Mouse (Mus musculus) urinary bladder, postnatal 25 days (tissue): ENCODE measurements at regions not wholly inside any gene's neighbourhood (a gene's known extent, or its start where the extent isn't known, plus 50 kb on each side); places are given as distances from the start of the nearest gene placed in this dataset.
A peak's percentile ranks its signal among the peaks of the same experiment; 100 is the strongest.

Experiments used
- DNase-seq: peaks from one replicate; pipeline ENCODE4 v3.0.0; 2022; ENCODE audit warnings: low spot score

DNA sequence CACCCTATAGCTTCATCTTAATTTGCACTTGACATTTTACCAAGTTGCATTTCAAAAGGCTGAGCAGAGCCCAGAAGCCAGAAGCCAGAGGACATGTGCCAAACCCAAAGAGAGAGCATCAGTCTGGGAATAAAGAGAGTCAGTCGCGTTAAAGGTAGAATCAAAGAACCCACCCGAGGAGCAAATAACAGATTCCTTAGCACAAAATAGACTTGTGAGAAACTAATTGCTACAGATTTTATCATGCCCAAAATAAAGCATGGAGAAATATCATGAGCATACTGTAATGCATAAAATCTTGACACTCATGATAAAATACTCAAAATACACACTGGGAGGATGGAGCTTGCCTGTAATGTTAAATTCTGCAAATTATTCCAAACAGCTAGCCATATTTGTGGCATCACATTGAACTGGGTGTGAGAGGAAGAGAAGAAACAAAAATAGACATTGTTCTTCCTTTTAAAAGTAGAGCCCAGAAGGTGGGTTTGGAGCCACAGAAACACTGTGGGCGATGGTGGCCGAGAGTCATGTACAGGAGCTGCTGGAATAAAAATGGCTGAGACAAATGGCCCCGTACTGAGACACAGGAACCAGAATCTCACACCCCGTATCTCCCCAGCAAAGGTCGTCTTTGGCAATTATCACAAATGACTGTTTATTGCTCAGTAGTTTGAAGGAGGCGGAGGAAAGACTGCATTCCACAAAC is 317.2 kb downstream of the Klf6 start:
- DNase-seq, result no peak

DNA sequence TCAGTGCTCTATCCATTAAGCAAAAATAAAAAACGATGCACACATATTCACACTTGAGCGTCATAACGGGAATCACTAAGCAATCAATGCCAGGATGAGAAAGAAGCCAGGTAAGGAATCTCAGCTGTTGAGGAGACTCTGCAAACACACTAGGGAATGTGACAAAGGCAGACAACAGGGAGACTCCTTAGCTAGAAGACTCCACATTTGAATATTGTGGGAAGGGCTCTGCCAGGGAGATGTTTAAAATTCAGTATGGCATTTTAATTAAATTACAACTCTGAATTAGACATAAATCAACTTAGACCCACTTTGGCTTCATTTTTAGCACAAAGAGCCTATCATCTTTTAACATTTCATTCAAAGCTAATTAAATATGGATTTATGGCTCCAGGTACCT is 327.9 kb downstream of the Klf6 start:
- no peak for DNase-seq

DNA sequence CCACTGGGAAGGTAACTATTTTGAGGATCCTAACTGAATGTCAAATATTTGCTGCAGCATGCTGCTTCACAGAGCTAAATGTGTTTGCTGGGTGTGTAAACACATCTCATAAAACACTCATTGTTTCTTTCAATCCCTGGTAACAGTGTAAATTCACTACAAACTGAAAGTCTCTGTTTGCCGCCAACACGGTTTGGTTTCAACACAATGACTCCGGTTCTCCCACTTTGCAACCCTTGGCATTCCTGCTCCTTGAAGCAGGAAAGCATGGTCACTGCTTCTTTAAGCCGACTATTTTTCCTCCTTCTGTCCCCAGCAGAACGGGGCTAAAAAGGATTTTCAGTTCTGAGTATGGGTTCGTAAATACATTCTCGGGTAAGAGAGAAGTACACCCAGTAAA is 328.3 kb downstream of the Klf6 start:
- DNase-seq, result no peak

DNA sequence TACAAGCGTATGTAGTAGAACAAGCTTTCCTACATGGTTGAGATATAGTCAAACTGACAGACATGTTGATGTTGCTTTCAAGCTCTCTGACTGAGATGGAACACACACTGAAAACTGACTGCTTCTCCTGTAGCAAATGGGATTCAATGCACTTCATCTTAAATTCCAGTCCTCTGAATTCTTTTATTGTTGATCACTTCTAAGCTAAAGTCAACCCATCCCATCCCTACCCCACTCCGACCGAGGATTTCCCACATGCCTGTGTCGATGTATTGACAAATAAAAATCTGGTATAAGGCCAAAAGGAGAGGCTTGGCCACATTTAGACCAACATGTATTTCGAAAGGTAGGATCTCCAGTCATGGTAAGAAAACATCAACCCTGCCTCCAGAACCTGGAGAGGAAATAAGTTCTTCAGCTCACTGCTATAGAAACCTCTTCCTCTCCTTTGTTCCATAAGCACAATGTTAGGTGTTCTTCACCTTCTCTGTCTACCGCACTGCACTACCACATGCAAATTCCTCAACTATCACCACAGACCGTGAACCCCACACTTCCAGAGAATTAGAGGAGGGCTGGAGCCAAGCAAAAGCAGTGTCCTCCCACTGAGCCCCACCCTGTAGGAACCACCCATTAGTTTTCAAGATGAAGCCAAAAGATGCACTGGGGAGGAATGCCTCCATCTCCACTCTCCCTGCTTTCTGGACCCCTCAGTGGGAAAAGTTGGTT is 330.1 kb downstream of the Klf6 start:
- DNase-seq, result peak; percentile 8

DNA sequence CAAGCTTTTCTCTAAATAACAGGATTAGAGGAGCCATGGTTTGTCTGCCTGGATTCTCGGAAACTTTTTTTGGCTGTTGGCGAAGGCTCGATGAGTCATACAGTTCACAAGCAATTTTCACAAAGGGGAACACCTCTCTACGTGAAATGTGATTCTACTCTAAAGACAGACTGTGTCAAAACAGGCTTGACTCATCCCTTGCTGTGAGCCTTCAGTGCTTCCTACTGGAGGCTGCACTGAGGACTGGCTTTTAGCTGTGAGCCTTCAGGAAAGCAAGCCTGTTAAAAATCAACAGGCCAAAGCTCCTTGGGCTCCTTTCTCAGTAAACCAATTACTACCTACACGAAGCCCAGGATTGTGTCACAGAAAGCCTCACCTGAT is 330.6 kb downstream of the Klf6 start:
- no peak for DNase-seq

DNA sequence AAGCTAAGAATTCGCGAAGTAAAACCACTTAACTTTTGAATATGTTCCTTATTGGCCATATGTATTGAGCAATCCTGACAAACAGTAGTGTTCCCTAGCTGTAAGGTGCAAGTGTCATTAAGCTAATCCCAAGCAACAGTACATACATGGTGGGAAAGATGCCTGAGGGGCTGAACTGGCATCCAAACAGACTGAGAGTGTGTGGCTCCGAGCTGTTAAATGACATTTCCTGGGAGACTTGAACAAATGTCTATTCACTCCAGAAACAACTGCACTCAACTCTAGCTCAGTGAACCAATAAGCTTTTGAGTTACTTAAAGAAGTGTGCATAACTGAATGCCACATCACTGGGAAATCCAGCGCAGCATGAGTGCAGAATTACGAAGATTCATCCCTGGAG is 335.4 kb downstream of the Klf6 start:
- DNase-seq, result no peak

DNA sequence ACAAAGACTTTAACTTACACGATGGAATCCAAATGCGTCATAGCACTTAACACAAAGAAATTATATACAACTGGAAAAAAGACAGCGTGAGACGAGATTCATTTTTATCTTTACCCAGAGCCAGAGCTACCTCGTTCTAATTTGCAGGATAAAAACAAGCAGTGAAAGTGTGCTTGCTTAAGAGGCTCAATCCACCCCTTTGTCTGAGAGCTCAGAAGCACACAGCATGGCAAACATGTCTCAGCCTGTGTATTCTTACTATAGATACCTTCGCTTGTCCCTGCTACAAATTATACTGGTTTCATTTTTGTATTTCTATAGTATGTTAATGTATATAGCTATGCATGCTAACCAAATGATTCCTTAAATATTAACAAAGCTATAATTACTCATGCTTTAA is 337.8 kb downstream of the Klf6 start:
- no peak for DNase-seq

DNA sequence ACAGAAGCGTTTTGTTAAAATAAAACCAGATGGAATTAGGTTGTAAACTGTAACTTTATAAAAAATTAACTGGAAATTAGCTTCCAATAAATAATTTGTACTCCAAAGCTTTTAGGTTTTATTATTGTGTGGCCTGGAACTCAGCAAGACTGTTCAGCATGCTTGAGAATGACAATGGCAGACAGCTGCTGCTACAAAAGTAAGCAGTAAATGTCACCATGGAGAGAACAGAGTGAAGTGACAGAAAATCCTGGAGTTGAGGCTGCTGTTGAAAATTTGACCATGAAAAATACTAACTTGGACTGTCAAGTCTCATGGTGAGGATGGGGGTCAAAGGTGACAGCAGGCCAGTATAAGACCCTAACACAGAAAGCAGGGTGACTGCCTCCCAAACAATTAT is 340.2 kb downstream of the Klf6 start:
- DNase-seq, result no peak

DNA sequence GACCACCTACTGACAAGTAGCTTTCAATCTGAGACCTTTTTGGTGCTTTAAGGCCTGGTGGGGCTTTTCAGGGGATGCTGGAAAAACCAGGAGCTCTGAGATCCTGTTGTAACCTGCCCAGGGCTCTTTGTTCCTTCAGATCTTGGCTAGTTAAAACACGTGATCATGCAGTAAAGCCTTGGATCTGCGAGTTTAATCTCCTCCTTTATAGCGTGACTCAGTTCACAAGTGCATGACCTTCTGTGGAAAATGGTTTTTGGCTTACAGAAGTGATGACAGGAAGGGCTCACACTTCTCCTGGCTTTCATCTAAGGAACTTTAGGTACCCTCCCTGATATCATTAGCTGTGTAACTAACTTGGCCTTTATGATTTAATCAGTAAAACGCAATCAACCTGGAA is 343.1 kb upstream of the Pitrm1 start:
- DNase-seq, result no peak

DNA sequence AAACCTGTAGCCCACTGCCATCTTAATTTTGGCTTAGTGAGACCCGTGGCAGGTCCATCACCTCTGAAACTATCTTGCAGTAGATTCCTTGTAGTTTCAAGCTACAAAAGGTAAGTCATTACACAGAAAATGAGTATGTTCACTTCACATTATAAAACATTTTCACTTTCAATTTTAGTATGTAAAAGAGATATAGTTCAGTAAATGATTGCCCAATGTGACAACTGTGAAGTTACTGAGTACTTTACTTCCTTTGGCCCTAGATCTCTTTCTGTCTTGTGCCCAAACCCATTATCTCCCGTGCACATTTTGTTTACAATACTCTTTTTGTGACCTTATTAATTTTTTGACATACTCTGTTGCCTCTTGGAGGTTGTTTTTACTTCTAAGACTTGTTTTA is 335.4 kb upstream of the Pitrm1 start:
- no peak for DNase-seq

DNA sequence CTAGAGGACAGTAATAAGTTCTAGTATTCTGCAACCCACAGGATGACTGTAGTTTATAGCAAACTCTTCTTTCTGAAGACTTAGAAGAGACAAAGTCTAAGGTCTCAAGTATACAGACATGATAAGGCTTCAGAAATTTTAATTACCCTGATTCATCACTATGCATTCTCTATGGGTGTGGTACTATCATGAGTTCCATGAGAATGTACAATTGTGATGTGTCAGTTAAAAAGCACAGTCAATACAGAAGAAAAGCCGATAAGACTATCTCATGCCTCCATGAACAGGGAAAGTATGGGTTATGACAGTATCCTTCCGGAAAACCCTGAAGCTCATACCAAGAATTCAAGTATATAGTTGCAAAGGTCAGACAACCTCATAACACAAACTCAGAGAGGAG is 333.8 kb upstream of the Pitrm1 start:
- DNase-seq, result no peak

DNA sequence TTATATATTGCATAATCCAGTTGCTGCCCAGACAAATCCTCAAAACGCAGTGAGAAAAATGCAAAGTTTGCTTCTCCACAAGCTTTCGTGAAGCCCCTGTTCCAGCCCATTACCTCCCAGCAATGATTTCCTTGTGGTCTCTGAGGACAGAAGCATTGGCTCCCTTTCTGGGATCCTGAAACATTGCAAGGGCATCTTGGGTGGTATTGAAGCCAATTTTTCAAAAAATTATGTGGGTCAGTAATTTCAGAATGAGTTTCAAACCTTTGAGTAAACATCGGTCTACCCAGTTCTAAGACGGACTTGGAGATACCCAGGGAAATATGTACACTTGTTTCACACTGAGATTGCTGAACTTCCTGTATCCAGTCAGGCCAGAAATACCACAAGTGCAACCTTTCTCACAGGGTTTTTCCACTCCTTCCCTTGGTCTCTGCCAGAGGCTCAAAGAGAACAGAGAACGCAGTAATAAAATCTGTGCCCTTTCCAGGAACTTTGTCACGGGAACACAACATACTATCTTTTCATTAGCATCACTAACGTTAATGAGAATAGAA is 321.8 kb upstream of the Pitrm1 start:
- no peak for DNase-seq

DNA sequence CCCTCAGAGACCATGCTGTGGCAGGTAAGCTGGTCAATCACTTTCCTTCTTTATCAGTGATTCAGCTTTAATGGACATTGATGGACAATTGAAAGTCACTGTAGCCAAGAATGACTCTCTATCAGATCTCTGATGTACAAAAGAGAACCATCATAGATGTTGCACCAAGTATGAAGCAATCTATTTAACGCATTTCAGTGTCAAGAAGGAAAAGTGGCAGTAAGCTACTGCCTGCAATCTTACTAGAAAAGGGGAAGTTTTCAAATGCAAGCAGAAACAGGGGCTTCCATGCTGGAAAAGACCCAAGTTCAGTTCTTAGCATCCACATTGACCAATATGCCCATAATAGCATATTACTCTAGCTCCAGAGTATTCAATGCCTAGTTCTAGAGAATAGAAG is 319.7 kb upstream of the Pitrm1 start:
- no peak for DNase-seq

DNA sequence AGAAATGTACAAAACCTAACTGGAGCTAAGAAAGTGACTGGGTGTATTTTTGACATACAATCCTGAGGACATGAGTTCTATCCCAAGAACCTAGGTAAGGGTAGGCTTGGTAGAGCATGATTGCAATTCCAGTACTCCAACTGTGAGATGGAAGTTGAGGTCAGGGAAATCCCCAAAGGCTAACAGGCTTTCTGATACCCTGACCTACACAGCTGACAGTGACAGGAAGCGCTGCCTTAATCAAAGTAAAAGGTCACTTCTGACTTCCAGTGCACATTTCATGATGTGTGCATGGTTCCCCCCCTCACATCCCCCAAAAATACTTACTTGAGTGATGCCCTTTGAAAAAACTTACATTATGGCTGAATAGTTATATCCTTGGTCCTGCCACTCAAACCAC is 312.6 kb upstream of the Pitrm1 start:
- no peak for DNase-seq

DNA sequence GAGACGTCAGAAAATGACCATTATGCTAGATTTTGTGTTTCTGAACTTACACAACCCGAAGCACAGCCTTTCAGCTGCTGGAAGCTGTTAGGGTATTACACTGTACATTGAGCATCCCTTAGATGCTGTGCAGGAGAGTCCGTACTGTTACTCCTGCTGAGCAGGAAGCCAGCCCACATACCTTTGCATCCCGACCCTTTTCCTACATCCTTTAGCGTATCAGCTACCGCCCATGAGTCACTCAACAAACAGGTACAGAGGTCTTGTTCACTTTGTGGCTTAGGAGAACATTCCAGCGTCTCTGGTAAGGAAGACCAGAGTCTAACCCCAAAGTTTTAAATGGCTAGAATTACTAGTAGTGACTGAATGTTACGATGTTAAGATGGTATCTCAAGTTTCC is 311.4 kb upstream of the Pitrm1 start:
- no peak for DNase-seq

DNA sequence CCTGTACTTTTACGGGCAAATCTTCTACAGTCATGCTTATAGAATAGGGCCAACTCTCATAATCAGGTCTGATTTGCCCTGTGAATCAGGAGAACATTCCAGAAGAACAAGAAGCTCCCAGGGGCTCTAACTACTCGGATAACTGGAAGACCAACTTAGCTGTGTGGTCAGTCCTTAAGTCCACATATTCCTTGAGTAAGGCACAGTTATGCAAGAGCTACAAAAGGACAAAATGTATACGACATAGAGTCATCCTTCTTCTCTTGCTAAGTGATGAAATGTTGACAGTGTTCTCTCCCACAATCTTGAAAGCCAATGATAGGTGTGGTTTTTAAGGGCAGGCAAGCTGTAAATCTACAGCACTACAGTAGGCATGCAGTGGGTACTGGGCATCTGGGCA is 310.7 kb upstream of the Pitrm1 start:
- no peak for DNase-seq

DNA sequence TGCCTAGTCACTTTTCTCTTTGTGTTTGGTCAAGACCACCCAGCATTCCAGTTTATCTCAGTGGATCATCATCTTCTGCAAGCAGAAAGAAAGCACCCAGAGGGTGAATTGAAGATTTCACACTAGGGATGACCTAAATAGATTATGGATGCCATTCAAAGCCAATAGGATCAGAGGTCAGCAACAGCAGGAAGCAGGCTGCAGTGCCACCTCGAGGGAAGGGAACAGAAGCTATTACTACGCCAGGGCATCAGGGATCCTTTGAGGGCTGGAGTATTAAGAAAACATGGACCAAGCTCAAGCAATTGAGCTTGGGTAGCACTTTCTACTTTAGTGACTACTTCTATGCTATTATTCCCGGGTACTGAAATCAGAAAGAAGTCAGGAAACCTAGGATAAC is 307.1 kb upstream of the Pitrm1 start:
- no peak for DNase-seq

DNA sequence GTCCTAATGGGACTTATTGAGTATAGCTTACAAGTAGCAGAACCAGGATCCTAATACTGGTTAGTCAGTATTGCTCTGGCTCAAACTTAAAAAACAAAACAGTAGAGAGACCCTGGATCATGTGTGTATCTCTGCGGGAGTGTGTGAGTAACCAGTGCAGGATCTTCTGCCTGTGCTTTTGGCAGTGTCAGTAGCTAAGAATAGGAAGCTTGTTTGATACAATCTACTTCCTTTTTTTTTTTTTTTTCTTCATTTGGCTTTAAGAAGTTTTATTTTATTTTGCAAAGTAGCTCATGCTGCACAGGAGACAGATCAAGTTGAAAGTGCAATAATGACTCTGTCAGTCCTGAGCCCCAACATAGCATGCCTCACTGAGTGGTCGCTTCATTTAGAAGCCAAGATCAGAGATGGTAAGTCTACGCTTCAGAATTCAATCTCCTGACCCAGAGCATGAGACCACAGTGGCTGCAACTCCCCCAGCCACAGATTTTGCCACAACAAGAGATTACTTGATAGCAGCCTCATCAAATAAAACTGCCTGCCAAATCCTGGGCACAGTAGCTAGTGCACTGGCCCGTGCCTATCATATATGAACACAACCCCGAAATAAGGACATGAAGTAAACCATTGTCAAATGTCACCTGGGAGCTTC is 306.4 kb upstream of the Pitrm1 start:
- no peak for DNase-seq

DNA sequence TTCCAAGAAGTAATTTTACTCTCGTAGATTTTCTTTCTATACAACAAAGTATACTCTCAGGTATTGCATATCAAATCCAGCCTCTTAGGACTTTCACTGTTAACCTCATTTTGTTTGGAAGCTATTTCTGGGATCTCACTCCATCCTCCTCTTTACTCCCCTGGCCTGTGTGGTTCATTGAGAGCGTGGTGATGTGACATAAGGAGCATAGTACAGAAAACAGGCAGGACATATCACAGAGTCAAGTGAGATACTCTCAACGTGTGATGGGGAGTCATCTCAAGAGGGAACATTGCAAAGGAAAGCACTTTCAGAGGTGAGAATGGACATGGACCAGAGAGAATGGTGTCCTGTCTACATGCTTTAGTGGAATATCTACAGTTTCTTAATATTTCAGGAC is 297.8 kb upstream of the Pitrm1 start:
- DNase-seq, result no peak

DNA sequence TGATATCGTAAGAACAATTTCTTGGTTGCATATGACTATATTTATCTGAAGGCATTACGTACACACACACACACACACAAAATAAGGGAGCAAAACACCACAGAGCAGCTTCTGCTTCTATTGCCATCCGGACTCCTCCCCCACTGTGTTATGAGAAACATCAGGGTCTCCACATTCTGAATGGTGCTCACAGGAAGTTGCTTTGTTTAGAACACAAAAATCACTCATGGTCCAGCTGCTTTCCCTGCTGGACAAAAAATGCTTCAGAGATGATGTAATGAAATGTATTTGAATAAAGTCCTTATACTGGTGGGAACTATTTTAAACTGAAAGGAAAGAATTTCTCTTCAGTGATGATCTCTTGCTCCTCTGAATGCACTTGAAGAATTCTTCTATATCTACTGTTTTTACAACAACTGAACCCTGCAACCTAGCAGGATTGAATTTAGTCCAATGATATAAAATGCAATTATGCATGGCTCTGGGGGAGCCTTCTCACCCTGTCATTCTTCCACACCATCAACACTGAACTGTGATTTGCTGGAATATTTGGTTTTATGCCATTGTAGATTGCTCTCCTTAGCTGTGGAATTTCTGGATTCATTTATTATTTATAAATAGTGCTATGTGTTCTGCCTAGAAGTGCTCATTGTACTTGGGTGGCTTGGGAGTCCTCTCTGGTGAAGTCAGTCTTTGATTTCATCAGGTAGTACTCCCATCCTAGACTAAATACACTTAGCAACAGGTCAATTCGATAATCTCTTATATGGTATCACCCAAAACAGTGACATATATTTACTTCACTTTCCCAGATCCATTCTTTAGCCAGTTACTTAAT is 296.7 kb upstream of the Pitrm1 start:
- DNase-seq, result no peak

DNA sequence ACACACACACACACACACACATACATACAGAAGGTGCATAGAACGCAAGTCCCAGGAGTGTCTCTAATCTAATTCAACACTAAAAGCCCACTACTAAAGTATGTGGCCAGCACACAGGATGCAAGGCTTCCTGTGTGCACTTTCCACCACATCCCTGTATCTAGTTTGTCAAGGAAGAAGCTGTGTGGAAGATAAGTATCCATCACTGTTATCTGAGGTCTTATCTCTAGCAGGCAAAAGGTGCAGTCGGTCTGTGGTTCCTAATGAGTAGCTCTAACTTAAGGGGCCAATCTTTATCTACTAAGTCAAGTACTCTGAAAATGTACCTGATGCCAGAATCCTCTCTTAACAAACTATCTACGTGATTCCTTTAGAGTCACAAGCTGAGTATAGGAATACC is 295.8 kb upstream of the Pitrm1 start:
- DNase-seq, result no peak

DNA sequence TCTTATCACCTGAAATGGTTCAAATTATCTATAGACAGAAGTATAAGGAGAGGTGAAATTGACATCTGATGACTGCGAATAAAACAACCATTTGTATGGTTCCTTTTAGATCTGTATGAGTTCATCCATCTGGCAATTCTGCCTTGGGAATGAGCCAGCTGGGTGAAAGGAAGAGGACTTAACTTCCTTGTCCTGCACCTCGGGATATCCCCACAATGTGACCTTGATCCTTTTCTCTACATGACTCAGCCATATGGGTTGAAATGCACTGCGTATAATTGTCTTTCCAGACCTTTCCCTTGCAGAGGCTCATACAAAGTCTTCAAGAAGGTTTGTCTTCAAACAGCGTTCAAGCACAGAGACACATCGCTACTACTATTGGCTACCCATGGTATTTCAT is 292.6 kb upstream of the Pitrm1 start:
- no peak for DNase-seq
